Mouse (Mus musculus) cerebellum, adult 2 months (tissue): ENCODE results near the gene Nfxl1.

Source experiments
- CTCF ChIP-seq: fragments of 200-500 bp; IDR thresholded peaks from 2 replicates; pipeline ENCODE4 v1.5.1; 2011; ENCODE audit warnings: low read depth, mild to moderate bottlenecking, control low read depth, low read length, moderate library complexity, borderline replicate concordance; ENCODE audit not compliant: insufficient read depth
- POLR2A ChIP-seq: fragments of 200-500 bp; IDR thresholded peaks from 2 replicates; pipeline ENCODE4 v1.6.1; 2011; ENCODE audit warnings: low read length, control low read depth, borderline replicate concordance; ENCODE audit not compliant: insufficient read depth

GRCm38 (mm10) chr5:72502778-72503177, 56.7 kb downstream of the Nfxl1 start:
- TF ChIP-seq CTCF (no peak), POLR2A (no peak)
